Comparison of ENCODE assay signal across 35 mouse cellular contexts in the genomic region with DNA sequence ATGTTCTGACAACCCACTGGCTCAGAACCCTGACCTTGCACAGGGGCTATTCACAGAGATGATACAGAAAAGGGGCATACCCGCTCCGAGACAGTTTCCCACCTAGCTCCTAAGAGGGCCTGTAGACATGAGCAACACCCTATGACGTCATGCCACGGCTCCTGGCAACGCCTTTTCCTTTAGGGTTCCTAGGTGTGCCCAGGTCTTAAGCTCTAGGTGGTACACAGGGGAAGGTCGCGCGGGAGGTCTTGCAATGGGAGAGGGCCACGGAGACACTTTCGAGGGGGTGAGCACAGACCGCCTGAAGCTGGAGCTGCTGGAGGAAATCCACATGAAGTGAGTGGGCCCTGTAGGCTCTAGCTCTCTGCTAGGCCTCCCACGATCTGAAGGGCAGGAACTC. TPM values are rescaled to one million over a fixed set of nuclear protein-coding genes. Genes with fewer than 3 reads are reported as not detected.
"Had no signal": no experiment of that assay in that cellular context is flagged by ENCODE, and none has a peak within 500 bp of the region (broad histone marks: within the 10 kb centered on the region; RNA-seq: fewer than 3 reads in every experiment).

No protein-coding gene starts in this region.

- ATAC-seq: hindbrain, embryonic 16.5 days; inflammation-experienced regulatory T-cells, adult 6 months; intestine, embryonic 15.5 days; intestine, postnatal 0 days had no signal

- H3K27ac ChIP-seq: gastrocnemius, adult 2 months; heart, adult 2 months; heart, embryonic 13.5 days; heart, embryonic 15.5 days; hindbrain, embryonic 10.5 days; hindbrain, embryonic 12.5 days; hindbrain, embryonic 14.5 days; intestine, embryonic 15.5 days; kidney, embryonic 15.5 days; layer of hippocampus, adult 2 months; left cerebral cortex, adult 2 months; limb, embryonic 10.5 days; limb, embryonic 12.5 days; liver, embryonic 13.5 days; liver, embryonic 15.5 days had no signal

- H3K4me3 ChIP-seq: gastrocnemius, adult 2 months; heart, adult 2 months; heart, embryonic 13.5 days; heart, embryonic 15.5 days; hindbrain, embryonic 10.5 days; hindbrain, embryonic 12.5 days; intestine, embryonic 15.5 days; kidney, embryonic 15.5 days; layer of hippocampus, adult 2 months; left cerebral cortex, adult 2 months; limb, embryonic 10.5 days; limb, embryonic 12.5 days; liver, embryonic 13.5 days; liver, embryonic 15.5 days had no signal

- H3K9ac ChIP-seq: heart, embryonic 13.5 days; heart, embryonic 15.5 days; hindbrain, embryonic 12.5 days; hindbrain, embryonic 14.5 days; intestine, embryonic 15.5 days; kidney, embryonic 15.5 days; limb, embryonic 12.5 days; liver, embryonic 13.5 days; liver, embryonic 15.5 days had no signal

- H3K9me3 ChIP-seq: heart, embryonic 13.5 days; heart, embryonic 15.5 days; hindbrain, embryonic 10.5 days; hindbrain, embryonic 12.5 days; intestine, embryonic 15.5 days; kidney, embryonic 15.5 days; limb, embryonic 10.5 days; limb, embryonic 12.5 days; liver, embryonic 13.5 days; liver, embryonic 15.5 days had no signal

- H3K27me3 ChIP-seq: heart, embryonic 13.5 days; heart, embryonic 15.5 days; hindbrain, embryonic 12.5 days; intestine, embryonic 15.5 days; kidney, embryonic 15.5 days; limb, embryonic 12.5 days; liver, embryonic 13.5 days; liver, embryonic 15.5 days had no signal

- DNase-seq: gastrocnemius, adult 2 months; gastrocnemius, postnatal 10 days; gastrocnemius, postnatal 25 days; heart, adult 2 months; heart, postnatal 14 days; heart, postnatal 36 days; kidney, adult 18-20 months; kidney, adult 8-10 months; kidney, postnatal 10 days; kidney, postnatal 4 days; liver; liver, embryonic 13.5 days had no signal

- H3K4me1 ChIP-seq: heart, embryonic 13.5 days; heart, embryonic 15.5 days; hindbrain, embryonic 10.5 days; hindbrain, embryonic 12.5 days; intestine, embryonic 15.5 days; limb, embryonic 10.5 days; limb, embryonic 12.5 days; liver, embryonic 13.5 days; liver, embryonic 15.5 days had no signal

- H3K4me2 ChIP-seq: heart, embryonic 11.5 days; heart, embryonic 13.5 days; heart, embryonic 15.5 days; hindbrain, embryonic 12.5 days; hindbrain, embryonic 14.5 days; intestine, embryonic 15.5 days; kidney, embryonic 15.5 days; limb, embryonic 12.5 days; liver, embryonic 11.5 days; liver, embryonic 13.5 days; liver, embryonic 15.5 days had no signal

RNA-seq across cellular contexts. Expression of a gene that starts 2.7 kb away (rescaled TPM):
- total RNA-seq: gastrocnemius, postnatal 25 days; heart, adult 2 months; heart, postnatal 36 days had no signal
- polyA plus RNA-seq: heart, adult 2 months; heart, embryonic 11.5 days; heart, embryonic 15.5 days; heart, postnatal 0 days; hindbrain, embryonic 14.5 days; inflammation-experienced regulatory T-cells, adult 6 months; liver, embryonic 11.5 days; liver, embryonic 13.5 days; liver, embryonic 15.5 days had no signal

RNA-seq across cellular contexts. Expression of a gene that starts 42.0 kb away (rescaled TPM):
- total RNA-seq: gastrocnemius, adult 2 months; gastrocnemius, postnatal 25 days; granulocyte monocyte progenitor cell, adult 5-6 weeks; heart, adult 2 months; heart, postnatal 14 days; heart, postnatal 36 days; layer of hippocampus, adult 2 months; layer of hippocampus, postnatal 10 days; layer of hippocampus, postnatal 25 days; left cerebral cortex, adult 2 months; left cerebral cortex, postnatal 14 days; left cerebral cortex, postnatal 36 days had no signal
- polyA plus RNA-seq: heart, adult 2 months; heart, embryonic 11.5 days; heart, embryonic 13.5 days; heart, postnatal 0 days; hindbrain, embryonic 10.5 days; hindbrain, embryonic 12.5 days; inflammation-experienced regulatory T-cells, adult 6 months; intestine, postnatal 0 days; kidney, embryonic 15.5 days; limb, embryonic 10.5 days; limb, embryonic 12.5 days; liver, embryonic 11.5 days; liver, embryonic 13.5 days; liver, embryonic 15.5 days had no signal
